Comparison of ENCODE assay signal across 18 mouse cellular contexts in genomic region chr17:84532909-84533499, GRCm38 (mm10). TPM values are rescaled to one million over a fixed set of nuclear protein-coding genes. Genes with fewer than 3 reads are reported as not detected.
DNase-seq lines count a peak whose midpoint lies in the region; ATAC-seq and TF ChIP-seq lines count a peak whose summit lies in the region.
"Had no signal": no experiment of that assay in that cellular context is flagged by ENCODE, and none has a peak within 500 bp of the region (broad histone marks: within the 10 kb centered on the region; RNA-seq: fewer than 3 reads in every experiment).

No protein-coding gene starts in this region.

- peak; percentile 20; the same call in 1 of the 2 replicates for TF ChIP-seq EP300 in lung, postnatal 0 days (IDR thresholded peaks at IDR 0.05)

- no peaks in the 10 kb centered on the region for H3K9me3 ChIP-seq in hindbrain, embryonic 15.5 days
- H3K9me3 ChIP-seq in hindbrain, embryonic 12.5 days (replicated peaks): no peaks in the 10 kb centered on the region; the same call in 1 of the 2 replicates
- H3K9me3 ChIP-seq in lung, postnatal 0 days (ENCODE audit: low read length): no peaks in the 10 kb centered on the region
- H3K9me3 ChIP-seq: heart, embryonic 12.5 days; liver, embryonic 12.5 days had no signal

- no peaks in the 10 kb centered on the region for H3K36me3 ChIP-seq in hindbrain, embryonic 15.5 days
- no peaks in the 10 kb centered on the region for H3K36me3 ChIP-seq in hindbrain, embryonic 12.5 days
- no peaks in the 10 kb centered on the region for H3K36me3 ChIP-seq in lung, postnatal 0 days (ENCODE audit: insufficient read depth, low read length)
- H3K36me3 ChIP-seq: heart, embryonic 12.5 days; liver, embryonic 12.5 days had no signal

- peak overlapping the region; percentile 12; the same call in 1 of the 2 replicates for H3K4me2 ChIP-seq in hindbrain, embryonic 15.5 days
- H3K4me2 ChIP-seq in hindbrain, embryonic 12.5 days (replicated peaks): no peak overlapping the region
- 0 out of 2 replicates have a peak overlapping the region, but pooled peaks have one; percentile 3 for H3K4me2 ChIP-seq in lung, postnatal 0 days (replicated peaks; ENCODE audit: low read depth, low read length)
- H3K4me2 ChIP-seq: heart, embryonic 12.5 days; liver, embryonic 12.5 days had no signal

- no peak for TF ChIP-seq POLR2A in embryonic fibroblast, embryonic 13.5 days (IDR thresholded peaks at IDR 0.05; ENCODE audit: low read depth, low read length)

- no peak overlapping the region for H3K9ac ChIP-seq in hindbrain, embryonic 15.5 days
- H3K9ac ChIP-seq in hindbrain, embryonic 12.5 days: no peak overlapping the region
- no peak overlapping the region for H3K9ac ChIP-seq in lung, postnatal 0 days (replicated peaks; ENCODE audit: low read depth)
- H3K9ac ChIP-seq: heart, embryonic 12.5 days; liver, embryonic 12.5 days had no signal

- H3K27me3 ChIP-seq in hindbrain, embryonic 15.5 days: no peaks in the 10 kb centered on the region
- no peaks in the 10 kb centered on the region for H3K27me3 ChIP-seq in hindbrain, embryonic 12.5 days
- no peaks in the 10 kb centered on the region for H3K27me3 ChIP-seq in lung, postnatal 0 days (replicated peaks; ENCODE audit: insufficient read depth, low read length)
- H3K27me3 ChIP-seq: heart, embryonic 12.5 days; liver, embryonic 12.5 days had no signal

- ATAC-seq in hindbrain, embryonic 15.5 days (ENCODE audit: low FRiP score, low read depth): no peak
- no peak for ATAC-seq in hindbrain, embryonic 12.5 days (ENCODE audit: low FRiP score)
- peak; percentile 65 for ATAC-seq in lung, postnatal 0 days
- ATAC-seq: activated CD4-positive, CD25-positive, alpha-beta regulatory T cell, adult 4 months; forebrain, embryonic 16.5 days; liver, embryonic 12.5 days had no signal

- H3K4me3 ChIP-seq in hindbrain, embryonic 15.5 days: no peak overlapping the region
- no peak overlapping the region for H3K4me3 ChIP-seq in hindbrain, embryonic 12.5 days
- no peak overlapping the region for H3K4me3 ChIP-seq in lung, postnatal 0 days (ENCODE audit: low read depth, low read length)
- no peak overlapping the region for H3K4me3 ChIP-seq in embryonic fibroblast, embryonic 13.5 days (ENCODE audit: insufficient read depth, low read length)
- H3K4me3 ChIP-seq: heart, embryonic 12.5 days; liver, embryonic 12.5 days had no signal

- WGBS in hindbrain, embryonic 15.5 days: 53% methylated on average over 8 of the region's 8 CpGs
- WGBS in hindbrain, embryonic 12.5 days: 64% methylated on average over 8 of the region's 8 CpGs
- 27% methylated on average over 8 of the region's 8 CpGs for WGBS in lung, postnatal 0 days

- no peak for TF ChIP-seq CTCF in lung, postnatal 0 days (IDR thresholded peaks at IDR 0.05)
- TF ChIP-seq CTCF in embryonic fibroblast, embryonic 13.5 days (IDR thresholded peaks at IDR 0.05; ENCODE audit: borderline replicate concordance, insufficient read depth, low read length): no peak

- H3K27ac ChIP-seq in hindbrain, embryonic 15.5 days (replicated peaks): peak overlapping the region; percentile 44; the same call in 1 of the 2 replicates
- no peak overlapping the region for H3K27ac ChIP-seq in hindbrain, embryonic 12.5 days
- H3K27ac ChIP-seq in lung, postnatal 0 days (ENCODE audit: low read length): peak overlapping the region; percentile 47; the same call in 1 of the 2 replicates
- H3K27ac ChIP-seq in embryonic fibroblast, embryonic 13.5 days (ENCODE audit: insufficient read depth, low read length): peak overlapping the region; percentile 91
- H3K27ac ChIP-seq: liver, embryonic 12.5 days had no signal

- DNase-seq in lung, postnatal 0 days (ENCODE audit: low spot score): peak; percentile 76
- DNase-seq in lung, adult 18-20 months: no peak
- DNase-seq in 3T3-L1 (ENCODE audit: low read depth, low spot score): peak; percentile 78
- DNase-seq in spleen, postnatal 4 days (ENCODE audit: low spot score in 2 of 2): no peak
- DNase-seq in gastrocnemius, adult 8-10 months (ENCODE audit: low spot score in 2 of 2): no peak
- DNase-seq: cerebellum, postnatal 36 days; gastrocnemius, postnatal 10 days; heart, postnatal 4 days; thymus, adult 2 months had no signal

- 0 out of 2 replicates have a peak, but pooled peaks cover 6% of the 10 kb centered on the region for H3K4me1 ChIP-seq in hindbrain, embryonic 15.5 days (replicated peaks)
- H3K4me1 ChIP-seq in hindbrain, embryonic 12.5 days: peaks cover 4% of the 10 kb centered on the region; the same call in 1 of the 2 replicates
- H3K4me1 ChIP-seq in lung, postnatal 0 days (ENCODE audit: insufficient read depth, low read depth, low read length): peaks cover 13% of the 10 kb centered on the region; the same call in 1 of the 2 replicates
- H3K4me1 ChIP-seq in embryonic fibroblast, embryonic 13.5 days (ENCODE audit: control insufficient read depth, insufficient read depth, low read length): peaks cover 31% of the 10 kb centered on the region
- H3K4me1 ChIP-seq: liver, embryonic 12.5 days had no signal

RNA-seq across cellular contexts. Expression of gene Plekhh2, which starts 21.3 kb away (rescaled TPM):
- polyA plus RNA-seq in hindbrain, embryonic 15.5 days (2015; fragmentation: Nextera tagmentation; extraction: Ambion mirVana): 2.1 and 2.3 TPM in 2 replicates
- polyA plus RNA-seq in hindbrain, embryonic 12.5 days (2016; fragmentation: Nextera tagmentation; extraction: Ambion mirVana): 3.8 and 4.7 TPM in 2 replicates
- 5.1 and 5.5 TPM in 2 replicates for polyA plus RNA-seq in lung, postnatal 0 days (2015; fragmentation: Nextera tagmentation; extraction: Ambion mirVana)
- polyA plus RNA-seq in embryonic fibroblast, embryonic 13.5 days (2011; ENCODE audit: insufficient read length, low read depth, missing spikeins): 26.9 and 37.7 TPM in 2 replicates
- total RNA-seq in gastrocnemius, adult 8-10 months (2022): 1 to 10 TPM in 1 of 4 experiments, under 1 TPM in 3; 0.73 to 1.3 (median 0.96) TPM
- total RNA-seq: megakaryocyte-erythroid progenitor cell, adult 5-6 weeks; neutrophil, adult 5-6 weeks had no signal

Comparison
In these comparisons a context has a peak if more than half of its experiments do, and no peak if none do; other contexts are left out.
1. DNase-seq: peak in lung, postnatal 0 days (single experiment) and 3T3-L1 (single experiment); none in lung, adult 18-20 months (0 of 2), spleen, postnatal 4 days (0 of 2) and gastrocnemius, adult 8-10 months (0 of 2).